13 mouse cellular contexts compared by ENCODE assay signal in genomic region chr15:98791771-98792170, GRCm38 (mm10). TPM values are rescaled to one million over a fixed set of nuclear protein-coding genes. Genes with fewer than 3 reads are reported as not detected.
DNase-seq lines count a peak whose midpoint lies in the region; ATAC-seq lines count a peak whose summit lies in the region.
"Had no signal": no experiment of that assay in that cellular context is flagged by ENCODE, and none has a peak within 500 bp of the region (broad histone marks: within the 10 kb centered on the region; RNA-seq: fewer than 3 reads in every experiment).

No protein-coding gene starts in this region.

- H3K9me3 ChIP-seq in heart, embryonic 16.5 days (replicated peaks; ENCODE audit: control insufficient read depth, low read length) = no peaks in the 10 kb centered on the region
- H3K9me3 ChIP-seq in forebrain, embryonic 15.5 days = no peaks in the 10 kb centered on the region
- no peaks in the 10 kb centered on the region for H3K9me3 ChIP-seq in midbrain, embryonic 14.5 days (ENCODE audit: control insufficient read depth, low read length)

- peak overlapping the region; percentile 48 for H3K4me3 ChIP-seq in heart, embryonic 16.5 days (ENCODE audit: low read length)
- H3K4me3 ChIP-seq in forebrain, embryonic 15.5 days = peak overlapping the region; percentile 41; the same call in 1 of the 2 replicates
- peak overlapping the region; percentile 30 for H3K4me3 ChIP-seq in midbrain, embryonic 14.5 days (replicated peaks; ENCODE audit: low read depth, low read length)

- 2% methylated on average over 23 of the region's 23 CpGs for WGBS in heart, embryonic 16.5 days
- WGBS in forebrain, embryonic 15.5 days = under 1% methylated on average over 23 of the region's 23 CpGs
- 1% methylated on average over 23 of the region's 23 CpGs for WGBS in midbrain, embryonic 14.5 days

- intact Hi-C loops in heart, postnatal 25 days (cut with DNase I) = no loop called here

- DNase-seq in heart, postnatal 25 days (ENCODE audit: low spot score) = no peak
- DNase-seq in ES-CJ7 (ENCODE audit: low read depth, low spot score) = peak; percentile 56
- no peak for DNase-seq in midbrain, embryonic 14.5 days
- no peak for DNase-seq in cerebellum, postnatal 10 days
- no peak for DNase-seq in kidney, adult 9 months
- no peak for DNase-seq in embryo, embryonic 11 days
- DNase-seq: kidney, adult 8-10 months had no signal

- peaks cover 96% of the 10 kb centered on the region for H3K27me3 ChIP-seq in heart, embryonic 16.5 days (ENCODE audit: control insufficient read depth, insufficient read depth, low read length)
- H3K27me3 ChIP-seq in forebrain, embryonic 15.5 days = peaks cover 98% of the 10 kb centered on the region
- peaks cover 97% of the 10 kb centered on the region for H3K27me3 ChIP-seq in midbrain, embryonic 14.5 days (ENCODE audit: control insufficient read depth, insufficient read depth, low read length)

- no peak overlapping the region for H3K27ac ChIP-seq in heart, embryonic 16.5 days (ENCODE audit: low read length)
- no peak overlapping the region for H3K27ac ChIP-seq in forebrain, embryonic 15.5 days (replicated peaks)
- no peak overlapping the region for H3K27ac ChIP-seq in midbrain, embryonic 14.5 days (replicated peaks; ENCODE audit: low read depth, low read length)

- peaks cover 32% of the 10 kb centered on the region for H3K4me1 ChIP-seq in heart, embryonic 16.5 days (ENCODE audit: control insufficient read depth, insufficient read depth, low read length)
- H3K4me1 ChIP-seq in forebrain, embryonic 15.5 days = peaks cover 19% of the 10 kb centered on the region
- 0 out of 2 replicates have a peak, but pooled peaks cover 5% of the 10 kb centered on the region for H3K4me1 ChIP-seq in midbrain, embryonic 14.5 days (ENCODE audit: control insufficient read depth, insufficient read depth, low read length)

- H3K36me3 ChIP-seq in heart, embryonic 16.5 days (ENCODE audit: control insufficient read depth, insufficient read depth) = no peaks in the 10 kb centered on the region
- H3K36me3 ChIP-seq in forebrain, embryonic 15.5 days = no peaks in the 10 kb centered on the region
- H3K36me3 ChIP-seq in midbrain, embryonic 14.5 days (ENCODE audit: control insufficient read depth, insufficient read depth, low read length) = no peaks in the 10 kb centered on the region

- ATAC-seq in heart, embryonic 16.5 days (replicated peaks; ENCODE audit: extremely low read depth, insufficient read depth, low FRiP score) = no peak
- no peak for ATAC-seq in forebrain, embryonic 15.5 days (replicated peaks)
- no peak for ATAC-seq in midbrain, embryonic 14.5 days (ENCODE audit: low FRiP score, low TSS enrichment)

- H3K9ac ChIP-seq in heart, embryonic 16.5 days (ENCODE audit: low read length) = no peak overlapping the region
- H3K9ac ChIP-seq in forebrain, embryonic 15.5 days (replicated peaks) = no peak overlapping the region
- no peak overlapping the region for H3K9ac ChIP-seq in midbrain, embryonic 14.5 days (replicated peaks; ENCODE audit: low read length)

- H3K4me2 ChIP-seq in heart, embryonic 16.5 days (ENCODE audit: low read depth, low read length) = peak overlapping the region; percentile 37; the same call in 1 of the 2 replicates
- no peak overlapping the region for H3K4me2 ChIP-seq in forebrain, embryonic 15.5 days (replicated peaks)
- no peak overlapping the region for H3K4me2 ChIP-seq in midbrain, embryonic 14.5 days (ENCODE audit: low read length)

RNA-seq across cellular contexts. Expression of gene Wnt1, which starts 2.1 kb away (rescaled TPM):
- not detected in 2 replicates for polyA plus RNA-seq in heart, embryonic 16.5 days (2015; fragmentation: Nextera tagmentation; extraction: Ambion mirVana)
- total RNA-seq in heart, postnatal 25 days (2021) = not detected
- polyA plus RNA-seq in forebrain, embryonic 15.5 days (2015; fragmentation: Nextera tagmentation; extraction: Ambion mirVana) = 0.19 and 0.25 TPM in 2 replicates
- 1.3 and 4.1 TPM in 2 replicates for polyA plus RNA-seq in midbrain, embryonic 14.5 days (2014; fragmentation: Nextera tagmentation; extraction: Ambion mirVana)
- total RNA-seq: adrenal gland, postnatal 4 days; MEL had no signal
- polyA plus RNA-seq: liver, embryonic 16.5 days; stomach, embryonic 16.5 days had no signal

RNA-seq across cellular contexts. Expression of gene Wnt10b, which starts 13.8 kb away (rescaled TPM):
- 0.28 and 0.44 TPM in 2 replicates for polyA plus RNA-seq in heart, embryonic 16.5 days (2015; fragmentation: Nextera tagmentation; extraction: Ambion mirVana)
- total RNA-seq in heart, postnatal 25 days (2021) = under 1 TPM; 0.34 to 0.57 TPM
- not detected in 2 replicates for polyA plus RNA-seq in forebrain, embryonic 15.5 days (2015; fragmentation: Nextera tagmentation; extraction: Ambion mirVana)
- not detected in 2 replicates for polyA plus RNA-seq in midbrain, embryonic 14.5 days (2014; fragmentation: Nextera tagmentation; extraction: Ambion mirVana)
- polyA plus RNA-seq: liver, embryonic 16.5 days had no signal

RNA-seq across cellular contexts. Expression of gene Ddn, which starts 17.5 kb away (rescaled TPM):
- polyA plus RNA-seq in heart, embryonic 16.5 days (2015; fragmentation: Nextera tagmentation; extraction: Ambion mirVana) = 0.32 and 0.35 TPM in 2 replicates
- total RNA-seq in heart, postnatal 25 days (2021) = under 1 TPM; 0.21 to 0.59 TPM
- polyA plus RNA-seq in forebrain, embryonic 15.5 days (2015; fragmentation: Nextera tagmentation; extraction: Ambion mirVana) = 0.46 and 0.47 TPM in 2 replicates
- polyA plus RNA-seq in midbrain, embryonic 14.5 days (2014; fragmentation: Nextera tagmentation; extraction: Ambion mirVana) = 0.57 and 0.66 TPM in 2 replicates
- polyA plus RNA-seq: liver, embryonic 16.5 days; stomach, embryonic 16.5 days had no signal

RNA-seq across cellular contexts. Expression of gene Arf3, which starts 28.8 kb away (rescaled TPM):
- polyA plus RNA-seq in heart, embryonic 16.5 days (2015; fragmentation: Nextera tagmentation; extraction: Ambion mirVana) = 35.8 and 36.4 TPM in 2 replicates
- total RNA-seq in heart, postnatal 25 days (2021) = 10 to 100 TPM; 18.5 to 20.8 TPM
- polyA plus RNA-seq in forebrain, embryonic 15.5 days (2015; fragmentation: Nextera tagmentation; extraction: Ambion mirVana) = 82.3 and 88.2 TPM in 2 replicates
- polyA plus RNA-seq in midbrain, embryonic 14.5 days (2014; fragmentation: Nextera tagmentation; extraction: Ambion mirVana) = 57.5 and 63.3 TPM in 2 replicates

RNA-seq across cellular contexts. Expression of gene Prkag1, which starts 39.5 kb away (rescaled TPM):
- 111 and 112 TPM in 2 replicates for polyA plus RNA-seq in heart, embryonic 16.5 days (2015; fragmentation: Nextera tagmentation; extraction: Ambion mirVana)
- 100 to 1,000 TPM in 1 of 2 experiments, 10 to 100 TPM in 1; 90.5 to 103 TPM for total RNA-seq in heart, postnatal 25 days (2021)
- polyA plus RNA-seq in forebrain, embryonic 15.5 days (2015; fragmentation: Nextera tagmentation; extraction: Ambion mirVana) = 89.0 and 91.7 TPM in 2 replicates
- polyA plus RNA-seq in midbrain, embryonic 14.5 days (2014; fragmentation: Nextera tagmentation; extraction: Ambion mirVana) = 56.5 and 72.8 TPM in 2 replicates
